Mouse (Mus musculus) C2C12 (cell line): ENCODE measurements at regions not wholly inside any gene's neighbourhood (a gene's known extent, or its start where the extent isn't known, plus 50 kb on each side); places are given as distances from the start of the nearest gene placed in this dataset.

Experiments
- CTCF ChIP-seq: IDR thresholded peaks from one replicate; pipeline ENCODE4 v1.5.1; 2011; ENCODE audit not compliant: control insufficient read depth, insufficient read depth, insufficient read length
- MAX ChIP-seq: IDR thresholded peaks from one replicate; pipeline ENCODE4 v1.6.1; 2011; ENCODE audit warnings: mild to moderate bottlenecking, control low read depth
- MYOG ChIP-seq: IDR thresholded peaks from one replicate; pipeline ENCODE4 v1.6.1; 2011; ENCODE audit not compliant: control insufficient read depth, insufficient read length; ENCODE audit errors: extremely low read depth

GRCm38 (mm10) chr1:89317897-89318296, 136.7 kb upstream of the Agap1 start:
- TF ChIP-seq CTCF = no peak
- TF ChIP-seq MYOG = no peak
- TF ChIP-seq MAX = no peak
